Mouse (Mus musculus) kidney, embryonic 16.5 days (tissue): ENCODE results near the gene B3gnt7. TPM values are rescaled to one million over a fixed set of nuclear protein-coding genes. Genes with fewer than 3 reads are reported as not detected.

Experiments
- ATAC-seq: fragments of 200-750 bp; cut with Nextera tagmentation; 2 replicates; pipeline ENCODE4 v1.8.0; 2017; ENCODE audit warnings: moderate TSS enrichment; ENCODE audit not compliant: low FRiP score, low TSS enrichment
- H3K27ac ChIP-seq: fragments of 300-500 bp; sonication (generic); 2 replicates; pipeline ENCODE4 v1.5.1; 2014; ENCODE audit warnings: low read length
- H3K27me3 ChIP-seq: fragments of 300-500 bp; sonication (generic); 2 replicates; pipeline ENCODE4 v1.6.1; 2014; ENCODE audit warnings: low read length, control low read depth, mixed read lengths; ENCODE audit not compliant: insufficient read depth
- H3K36me3 ChIP-seq: fragments of 300-500 bp; sonication (generic); 2 replicates; pipeline ENCODE4 v1.6.1; 2014; ENCODE audit warnings: low read length, control low read depth, mixed read lengths; ENCODE audit not compliant: insufficient read depth
- H3K4me1 ChIP-seq: fragments of 300-500 bp; sonication (generic); 2 replicates; pipeline ENCODE4 v1.6.1; 2014; ENCODE audit warnings: low read length, control low read depth, mixed read lengths; ENCODE audit not compliant: insufficient read depth
- H3K4me2 ChIP-seq: fragments of 300-500 bp; sonication (generic); replicated peaks from 2 replicates; pipeline ENCODE4 v1.6.1; 2014; ENCODE audit warnings: low read depth, low read length
- H3K4me3 ChIP-seq: fragments of 300-500 bp; sonication (generic); 2 replicates; pipeline ENCODE4 v1.5.1; 2014; ENCODE audit warnings: mild to moderate bottlenecking, low read length
- H3K9ac ChIP-seq: fragments of 300-500 bp; sonication (generic); replicated peaks from 2 replicates; pipeline ENCODE4 v1.6.1; 2014; ENCODE audit warnings: low read length
- H3K9me3 ChIP-seq: fragments of 300-500 bp; sonication (generic); 2 replicates; pipeline ENCODE4 v1.6.1; 2016; ENCODE audit warnings: low read length, control low read depth
- WGBS: fragments of 180-500 bp; shearing (Covaris S2); extraction: QIAGEN DNeasy Blood & Tissue Kit; methylation state at CpG from one replicate; pipeline ENCODE4 v1.1.7; 2014; 5-methylcytosine and 5-hydroxymethylcytosine counted together
- polyA plus RNA-seq: library from polyadenylated mRNA; unstranded; fragments of >200 nt; fragmentation: Nextera tagmentation; extraction: Ambion mirVana; gene quantifications from 2 replicates; pipeline ENCODE4 v1.2.1, GENCODE M21; 2015

The B3gnt7 gene
- polyA plus RNA-seq, 1 experiment from 2014 or later = 10.5 TPM

DNA sequence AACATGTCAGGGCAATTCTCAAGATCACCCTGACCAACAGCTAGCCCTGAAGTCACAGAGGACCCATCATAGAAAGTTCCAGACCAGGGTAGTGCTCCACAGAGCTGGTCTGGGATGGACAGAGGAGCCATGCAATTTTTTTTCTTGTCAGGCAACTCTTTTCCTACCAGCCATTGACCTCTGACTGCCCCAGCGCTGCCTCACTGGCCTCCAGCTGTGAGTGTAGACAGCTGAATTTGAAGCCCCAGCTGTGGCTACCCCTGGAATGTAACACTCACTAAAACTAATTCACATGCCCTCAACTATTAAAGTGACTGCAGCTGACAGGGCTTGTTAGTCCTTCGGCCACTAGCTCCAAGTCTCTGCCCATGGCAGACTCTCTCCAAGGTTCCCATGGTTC, 2.5 kb upstream of the B3gnt7 start:
- no peak for ATAC-seq
- Histone ChIP-seq H3K4me2 (no peak overlapping the region), H3K27me3 (peaks cover 11% of the 10 kb centered on the region), H3K9ac (no peak overlapping the region), H3K4me1 (peaks cover 12% of the 10 kb centered on the region; the same call in 1 of the 2 replicates), H3K9me3 (no peaks in the 10 kb centered on the region), H3K36me3 (0 out of 2 replicates have a peak, but pooled peaks cover 2% of the 10 kb centered on the region), H3K4me3 (no peak overlapping the region), H3K27ac (no peak overlapping the region)
- WGBS = 30% methylated on average over 2 of the region's 2 CpGs

DNA sequence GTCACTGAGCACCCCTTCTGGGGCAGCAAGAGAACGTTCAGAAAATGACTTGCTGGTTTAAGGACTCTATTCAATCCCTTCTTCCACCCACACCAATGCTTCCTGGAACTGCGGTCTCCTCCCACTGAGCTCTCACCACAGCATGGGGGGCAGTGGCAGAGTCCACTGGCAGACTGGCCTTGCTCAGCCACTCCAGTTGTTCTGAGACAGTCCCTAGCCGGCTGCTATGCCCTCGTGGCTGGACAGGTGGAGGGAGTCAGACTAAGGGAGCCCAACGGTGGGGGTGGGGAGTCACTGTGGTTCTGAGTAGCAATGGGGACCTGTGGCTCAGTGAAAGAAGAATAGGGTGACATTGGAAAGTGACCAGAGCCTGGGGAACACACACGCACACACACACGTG, 1.9 kb upstream of the B3gnt7 start:
- 50% methylated on average over 7 of the region's 7 CpGs for WGBS
- no peaks in the 10 kb centered on the region for H3K9me3 ChIP-seq
- peaks cover 12% of the 10 kb centered on the region; the same call in 1 of the 2 replicates for H3K4me1 ChIP-seq
- H3K4me3 ChIP-seq = no peak overlapping the region
- peaks cover 8% of the 10 kb centered on the region; the same call in 1 of the 2 replicates for H3K36me3 ChIP-seq
- H3K4me2 ChIP-seq = no peak overlapping the region
- peaks cover 11% of the 10 kb centered on the region for H3K27me3 ChIP-seq
- no peak for ATAC-seq
- H3K9ac ChIP-seq = no peak overlapping the region
- 0 out of 2 replicates have a peak overlapping the region, but pooled peaks have one; percentile 15 for H3K27ac ChIP-seq

DNA sequence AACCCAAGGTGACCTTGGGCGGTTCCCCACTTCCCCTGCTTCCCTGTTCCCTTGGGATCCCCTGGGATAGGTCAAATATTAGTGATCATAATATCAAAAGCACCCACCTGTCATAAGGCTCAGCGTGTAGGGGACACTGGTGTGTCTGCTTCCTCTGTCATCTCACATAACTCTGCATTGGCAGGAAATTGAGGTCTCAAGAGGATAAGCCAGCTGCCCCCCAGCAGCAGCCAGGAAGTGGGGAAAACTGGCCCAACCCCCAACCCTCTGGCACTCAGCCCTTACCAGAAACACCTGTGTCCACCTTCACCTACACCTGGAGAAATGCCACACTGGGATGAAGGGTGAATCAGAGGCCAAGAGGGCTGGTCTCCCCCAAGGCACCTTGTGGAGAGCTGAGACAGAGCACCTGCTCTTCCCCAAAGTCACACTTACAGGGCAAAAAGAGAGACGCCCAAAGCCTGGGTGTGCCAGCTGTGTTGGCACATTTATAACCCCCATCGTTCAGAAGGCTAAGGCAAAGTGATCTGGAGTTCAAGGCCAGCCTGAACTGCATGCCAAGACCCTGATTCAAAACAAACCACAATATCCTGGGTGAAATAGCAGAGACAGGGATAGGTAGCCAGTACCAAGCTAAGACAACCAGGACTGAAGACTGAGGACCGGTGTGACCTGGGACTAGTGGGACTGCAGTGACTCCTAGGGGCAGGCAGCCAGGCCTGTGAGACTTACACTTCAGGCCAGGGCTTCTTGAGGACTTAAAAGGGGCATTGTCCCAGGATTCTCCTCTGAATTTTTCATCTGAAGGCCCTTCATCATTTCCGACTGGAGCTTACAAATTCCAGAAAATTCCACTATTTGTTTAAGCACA, 1.2 kb upstream of the B3gnt7 start:
- Histone ChIP-seq H3K27me3 (peaks cover 11% of the 10 kb centered on the region), H3K4me1 (peaks cover 12% of the 10 kb centered on the region; the same call in 1 of the 2 replicates), H3K4me2 (no peak overlapping the region), H3K4me3 (no peak overlapping the region), H3K9me3 (no peaks in the 10 kb centered on the region), H3K9ac (no peak overlapping the region), H3K36me3 (peaks cover 12% of the 10 kb centered on the region; the same call in 1 of the 2 replicates), H3K27ac (no peak overlapping the region)
- ATAC-seq = no peak
- 55% methylated on average over 6 of the region's 6 CpGs for WGBS

DNA sequence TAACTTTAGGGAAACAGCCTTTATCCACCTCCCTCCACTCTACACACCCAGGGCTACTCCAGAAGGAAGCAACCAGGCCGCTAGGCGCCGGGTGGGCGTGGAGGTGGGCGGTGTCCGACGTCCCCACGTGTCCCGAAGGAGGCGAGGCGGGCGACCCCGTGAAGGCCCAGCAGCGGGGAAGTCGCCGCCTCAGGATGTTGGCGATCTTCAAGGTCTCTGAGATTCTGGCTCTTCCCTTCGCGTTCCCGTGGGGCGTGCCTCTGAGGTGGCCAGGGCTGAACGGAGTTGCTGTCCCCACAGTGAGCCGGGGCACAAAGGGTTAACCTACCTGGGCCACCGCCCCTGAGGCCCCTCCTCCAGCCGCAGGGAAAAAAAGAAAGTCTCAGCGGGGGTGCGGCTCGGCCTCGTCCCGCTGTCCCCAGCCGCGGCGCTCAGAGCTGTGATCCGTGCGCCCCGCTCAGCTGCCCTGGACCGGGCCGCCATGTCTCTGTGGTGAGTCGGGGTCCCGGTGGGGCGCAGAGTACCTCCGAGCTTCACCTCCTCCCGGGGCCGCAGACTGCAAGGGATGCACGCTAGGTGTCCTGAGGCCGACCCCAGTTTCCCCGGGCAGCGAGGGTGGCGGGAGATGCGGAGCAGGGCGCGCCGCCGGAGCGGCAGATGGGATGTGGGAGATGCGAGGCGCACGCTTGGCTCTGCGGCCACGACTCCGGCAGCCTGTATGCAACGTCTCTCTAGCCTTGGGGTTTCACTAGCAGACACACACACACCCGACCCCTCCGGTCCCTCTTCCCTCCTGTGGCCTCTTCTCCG, 636 bp downstream of the B3gnt7 start:
- peak overlapping the region; percentile 71 for H3K4me3 ChIP-seq
- peaks cover 12% of the 10 kb centered on the region; the same call in 1 of the 2 replicates for H3K4me1 ChIP-seq
- H3K9me3 ChIP-seq = no peaks in the 10 kb centered on the region
- no peak overlapping the region for H3K27ac ChIP-seq
- H3K9ac ChIP-seq = peak overlapping the region; percentile 70
- H3K36me3 ChIP-seq = peaks cover 12% of the 10 kb centered on the region; the same call in 1 of the 2 replicates
- WGBS = under 1% methylated on average over 64 of the region's 65 CpGs
- ATAC-seq = peak; percentile 90
- peaks cover 11% of the 10 kb centered on the region for H3K27me3 ChIP-seq
- H3K4me2 ChIP-seq = peak overlapping the region; percentile 95

DNA sequence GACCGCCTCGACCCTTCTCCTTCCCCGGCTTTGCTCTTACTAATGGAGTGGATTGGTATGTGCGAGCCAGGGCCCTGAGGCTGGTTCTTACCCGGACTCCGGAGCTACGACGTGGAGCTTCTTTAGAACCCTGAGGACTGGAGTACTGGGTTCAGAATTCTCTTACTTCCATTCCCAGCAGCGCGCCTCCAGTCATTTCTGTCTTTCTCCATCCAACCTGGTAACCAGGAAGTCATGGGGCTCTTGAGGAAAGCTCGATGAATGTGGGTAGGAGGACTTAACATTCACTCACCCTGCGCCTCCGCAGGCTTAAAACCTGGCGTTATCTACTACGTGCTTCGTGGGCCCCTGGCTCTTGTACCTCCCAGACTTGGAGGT, 1.2 kb downstream of the B3gnt7 start:
- peaks cover 12% of the 10 kb centered on the region; the same call in 1 of the 2 replicates for H3K36me3 ChIP-seq
- H3K27ac ChIP-seq = no peak overlapping the region
- peak overlapping the region; percentile 95 for H3K4me2 ChIP-seq
- H3K4me3 ChIP-seq = peak overlapping the region; percentile 71
- H3K9ac ChIP-seq = peak overlapping the region; percentile 70
- no peak for ATAC-seq
- peaks cover 12% of the 10 kb centered on the region; the same call in 1 of the 2 replicates for H3K4me1 ChIP-seq
- WGBS = 4% methylated on average over 16 of the region's 16 CpGs
- H3K9me3 ChIP-seq = no peaks in the 10 kb centered on the region
- peaks cover 11% of the 10 kb centered on the region for H3K27me3 ChIP-seq

DNA sequence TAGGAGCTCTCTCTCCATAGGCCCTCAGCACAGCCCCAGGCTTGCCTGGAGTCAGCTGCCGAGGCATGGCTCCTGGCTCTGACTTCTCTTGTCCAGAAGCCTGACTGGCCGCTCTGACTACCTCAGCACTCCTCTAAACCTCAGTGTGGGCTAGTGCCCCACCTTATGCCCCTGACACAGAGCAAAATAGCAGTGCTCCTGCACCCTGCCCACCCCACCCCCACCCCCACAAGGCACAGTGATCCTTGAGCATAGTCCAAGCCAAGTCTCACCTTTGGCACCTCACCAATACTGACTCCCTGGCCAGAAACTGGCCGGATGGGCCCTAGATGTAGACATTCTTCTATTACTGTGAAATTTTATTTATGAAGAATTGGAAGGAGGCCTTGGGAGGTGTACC, 4.1 kb downstream of the B3gnt7 start:
- ATAC-seq = no peak
- Histone ChIP-seq H3K27ac (no peak overlapping the region), H3K4me1 (peaks cover 15% of the 10 kb centered on the region), H3K4me3 (no peak overlapping the region), H3K27me3 (peaks cover 11% of the 10 kb centered on the region), H3K9me3 (no peaks in the 10 kb centered on the region), H3K36me3 (peaks cover 12% of the 10 kb centered on the region; the same call in 1 of the 2 replicates), H3K4me2 (no peak overlapping the region), H3K9ac (no peak overlapping the region)
- WGBS = 71% methylated on average over 3 of the region's 3 CpGs

DNA sequence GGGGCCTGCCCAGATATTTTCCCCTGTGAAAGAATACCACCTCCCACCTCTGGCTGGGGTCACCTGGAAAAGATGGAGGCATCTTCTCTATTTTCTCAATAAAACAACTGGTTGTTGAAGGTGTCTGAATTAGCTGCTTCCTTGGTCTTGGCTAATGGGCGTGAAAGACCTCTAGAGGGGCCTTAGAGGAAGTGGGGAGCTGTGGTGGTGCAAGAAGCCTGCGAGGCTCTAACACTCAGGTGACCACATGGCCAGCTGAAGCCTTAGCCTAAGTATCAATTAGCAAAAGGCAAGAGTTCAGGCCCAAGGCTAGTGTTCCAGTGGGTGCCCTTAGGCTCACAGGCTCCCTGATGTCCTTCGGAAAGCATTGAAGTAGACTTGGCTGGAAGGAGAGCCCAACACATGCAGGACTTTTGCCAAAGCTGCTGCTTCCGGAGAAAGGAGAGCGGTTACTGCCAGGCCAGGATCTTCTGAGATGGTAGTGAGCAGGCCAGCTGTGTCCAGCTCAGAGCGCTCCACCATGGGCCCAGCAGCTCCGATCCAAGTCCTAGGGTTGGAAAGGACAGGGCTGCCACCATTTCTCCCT, 4.6 kb downstream of the B3gnt7 start:
- H3K4me1 ChIP-seq = peaks cover 15% of the 10 kb centered on the region
- no peak overlapping the region for H3K27ac ChIP-seq
- H3K36me3 ChIP-seq = peaks cover 12% of the 10 kb centered on the region; the same call in 1 of the 2 replicates
- peaks cover 11% of the 10 kb centered on the region for H3K27me3 ChIP-seq
- no peak overlapping the region for H3K4me2 ChIP-seq
- no peaks in the 10 kb centered on the region for H3K9me3 ChIP-seq
- H3K4me3 ChIP-seq = no peak overlapping the region
- ATAC-seq = no peak
- H3K9ac ChIP-seq = no peak overlapping the region
- WGBS = 79% methylated on average over 7 of the region's 7 CpGs

DNA sequence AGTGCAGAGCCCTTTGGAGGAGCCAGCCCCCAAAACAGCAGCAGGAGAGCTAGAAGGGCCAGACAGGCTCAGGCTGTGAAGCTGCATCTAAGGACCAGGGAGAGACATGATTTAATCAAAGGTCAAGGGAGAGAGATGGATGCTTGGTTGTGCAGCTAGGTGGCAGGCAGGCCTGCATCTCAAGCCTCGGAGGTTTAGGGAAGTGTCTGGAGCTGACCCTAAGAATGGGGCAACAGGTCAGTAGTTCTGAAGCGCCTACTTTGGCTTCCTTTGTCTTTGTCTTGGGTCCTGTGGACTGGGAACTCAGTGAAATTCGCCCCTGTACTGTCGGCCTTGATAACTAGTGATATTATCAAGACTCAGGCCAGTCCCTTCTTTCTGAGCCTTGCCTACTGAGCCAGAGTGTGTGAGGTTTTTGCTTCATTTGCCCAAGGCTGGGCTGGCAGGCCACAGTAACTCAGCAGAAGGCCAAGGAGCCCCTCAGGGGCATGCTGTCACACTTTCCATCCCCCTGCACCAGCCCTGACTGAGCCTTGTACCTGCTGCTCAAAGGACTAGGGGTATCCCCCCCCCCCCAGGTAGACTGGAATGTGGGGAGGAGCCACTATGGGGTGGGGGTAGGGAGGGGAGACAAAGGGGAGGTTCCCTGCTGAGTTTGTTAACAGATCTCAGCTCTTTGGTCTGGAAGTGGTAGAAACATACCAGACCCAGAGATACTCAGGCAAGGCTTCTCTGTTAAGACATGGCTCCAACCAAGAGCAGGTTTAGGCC, 5.4 kb downstream of the B3gnt7 start:
- WGBS = 44% methylated on average over 4 of the region's 4 CpGs
- no peak overlapping the region for H3K4me3 ChIP-seq
- peak overlapping the region; percentile 17; the same call in 1 of the 2 replicates for H3K27ac ChIP-seq
- H3K4me2 ChIP-seq = no peak overlapping the region
- H3K36me3 ChIP-seq = peaks cover 12% of the 10 kb centered on the region; the same call in 1 of the 2 replicates
- H3K9me3 ChIP-seq = no peaks in the 10 kb centered on the region
- no peak overlapping the region for H3K9ac ChIP-seq
- no peak for ATAC-seq
- H3K4me1 ChIP-seq = peaks cover 8% of the 10 kb centered on the region
- H3K27me3 ChIP-seq = peaks cover 11% of the 10 kb centered on the region
